Mouse (Mus musculus): ENCODE data around the gene Myo10.

The Myo10 gene

GRCm38 (mm10) chr15:25609253-25609652 lies 13.1 kb upstream of the Myo10 start:
- in situ Hi-C loops (cut with MboI; ENCODE audit: low sequenced_read_pairs), result no loop called here

- in situ Hi-C loops (cut with MboI; ENCODE audit: low sequenced_read_pairs), result no loop called here
These were observed 11.1 kb upstream of the Myo10 start for GRCm38 (mm10) chr15:25611178-25611577.

- in situ Hi-C loops (cut with MboI; ENCODE audit: low sequenced_read_pairs), result no loop called here
These were observed 1.8 kb upstream of the Myo10 start for GRCm38 (mm10) chr15:25620560-25620959.

- in situ Hi-C loops (cut with MboI; ENCODE audit: low sequenced_read_pairs), result no loop called here
These were observed 750 bp upstream of the Myo10 start for GRCm38 (mm10) chr15:25621351-25622199.

- in situ Hi-C loops (cut with MboI; ENCODE audit: low sequenced_read_pairs), result no loop called here
These were observed 644 bp downstream of the Myo10 start for GRCm38 (mm10) chr15:25622867-25623471.

- in situ Hi-C loops (cut with MboI; ENCODE audit: low sequenced_read_pairs), result no loop called here
These were observed 1.3 kb downstream of the Myo10 start for GRCm38 (mm10) chr15:25623556-25624180.

- in situ Hi-C loops (cut with MboI; ENCODE audit: low sequenced_read_pairs), result no loop called here
These were observed 1.9 kb downstream of the Myo10 start for GRCm38 (mm10) chr15:25624263-25624662.

- in situ Hi-C loops (cut with MboI; ENCODE audit: low sequenced_read_pairs), result no loop called here
These were observed 3.1 kb downstream of the Myo10 start for GRCm38 (mm10) chr15:25625471-25625870.

GRCm38 (mm10) chr15:25627012-25627411 lies 4.7 kb downstream of the Myo10 start:
- in situ Hi-C loops (cut with MboI; ENCODE audit: low sequenced_read_pairs), result no loop called here

GRCm38 (mm10) chr15:25628251-25628650 lies 5.9 kb downstream of the Myo10 start:
- in situ Hi-C loops (cut with MboI; ENCODE audit: low sequenced_read_pairs), result no loop called here

- in situ Hi-C loops (cut with MboI; ENCODE audit: low sequenced_read_pairs), result no loop called here
These were observed 8.4 kb downstream of the Myo10 start for GRCm38 (mm10) chr15:25630716-25631115.

GRCm38 (mm10) chr15:25631332-25631731 lies 9.0 kb downstream of the Myo10 start:
- in situ Hi-C loops (cut with MboI; ENCODE audit: low sequenced_read_pairs), result no loop called here

- in situ Hi-C loops (cut with MboI; ENCODE audit: low sequenced_read_pairs), result no loop called here
These were observed 10.6 kb downstream of the Myo10 start for GRCm38 (mm10) chr15:25632902-25633301.

- in situ Hi-C loops (cut with MboI; ENCODE audit: low sequenced_read_pairs), result no loop called here
These were observed 11.5 kb downstream of the Myo10 start for GRCm38 (mm10) chr15:25633674-25634340.

- in situ Hi-C loops (cut with MboI; ENCODE audit: low sequenced_read_pairs), result no loop called here
These were observed 15.4 kb downstream of the Myo10 start for GRCm38 (mm10) chr15:25637727-25638126.

- in situ Hi-C loops (cut with MboI; ENCODE audit: low sequenced_read_pairs), result no loop called here
These were observed 16.9 kb downstream of the Myo10 start for GRCm38 (mm10) chr15:25639217-25639616.

GRCm38 (mm10) chr15:25640840-25641752 lies 18.8 kb downstream of the Myo10 start:
- in situ Hi-C loops (cut with MboI; ENCODE audit: low sequenced_read_pairs), result no loop called here

GRCm38 (mm10) chr15:25642214-25643058 lies 20.1 kb downstream of the Myo10 start:
- in situ Hi-C loops (cut with MboI; ENCODE audit: low sequenced_read_pairs), result no loop called here

GRCm38 (mm10) chr15:25645862-25646261 lies 23.5 kb downstream of the Myo10 start:
- in situ Hi-C loops (cut with MboI; ENCODE audit: low sequenced_read_pairs), result no loop called here

Measured in CH12F3 (cell line).